Mouse (Mus musculus) forelimb bud, embryonic 11.5 days (tissue): ENCODE results near the gene Gm28308.

ENCODE experiments used
- DNase-seq: peaks from one replicate; pipeline ENCODE4 v3.0.0-alpha.2; 2012; ENCODE audit warnings: low read depth, low spot score

Gm28308 gene

GRCm38 (mm10) chr6:52219234-52219942 is 6.2 kb upstream of the Gm28308 start:
- no peak for DNase-seq

- DNase-seq, result no peak
Measured at GRCm38 (mm10) chr6:52218643-52219215, 5.6 kb upstream of the Gm28308 start.

- peak; percentile 44 for DNase-seq
Measured at GRCm38 (mm10) chr6:52217895-52218642, 4.9 kb upstream of the Gm28308 start.

GRCm38 (mm10) chr6:52217459-52217768 is 4.3 kb upstream of the Gm28308 start:
- peak; percentile 91 for DNase-seq

- peak; percentile 80 for DNase-seq
Measured at GRCm38 (mm10) chr6:52216691-52217458, 3.7 kb upstream of the Gm28308 start.

- DNase-seq, result peak; percentile 66
Measured at GRCm38 (mm10) chr6:52215771-52216535, 2.8 kb upstream of the Gm28308 start.

- DNase-seq, result no peak
Measured at GRCm38 (mm10) chr6:52215070-52215469, 1.9 kb upstream of the Gm28308 start.

- no peak for DNase-seq
Measured at GRCm38 (mm10) chr6:52214271-52214670, 1.1 kb upstream of the Gm28308 start.

GRCm38 (mm10) chr6:52212556-52213118 is 502 bp downstream of the Gm28308 start:
- peak; percentile 26 for DNase-seq

- peak; percentile 13 for DNase-seq
Measured at GRCm38 (mm10) chr6:52211961-52212360, 1.2 kb downstream of the Gm28308 start.

- DNase-seq, result no peak
Measured at GRCm38 (mm10) chr6:52211170-52211935, 1.8 kb downstream of the Gm28308 start.

GRCm38 (mm10) chr6:52209685-52210046 is 3.5 kb downstream of the Gm28308 start:
- no peak for DNase-seq

GRCm38 (mm10) chr6:52208868-52209684 is 4.1 kb downstream of the Gm28308 start:
- no peak for DNase-seq

- no peak for DNase-seq
Measured at GRCm38 (mm10) chr6:52208072-52208867, 4.9 kb downstream of the Gm28308 start, which contains the start of gene Hoxa6. Gene Hoxa6 (minus strand): TSS chr6:52208722.

GRCm38 (mm10) chr6:52207684-52207976 is 5.5 kb downstream of the Gm28308 start:
- no peak for DNase-seq

- DNase-seq, result no peak
Measured at GRCm38 (mm10) chr6:52206882-52207683, 6.1 kb downstream of the Gm28308 start.

- DNase-seq, result no peak
Measured at GRCm38 (mm10) chr6:52205638-52206621, 7.2 kb downstream of the Gm28308 start.
